Mouse (Mus musculus): ENCODE data around the gene Fcna. TPM values are rescaled to one million over a fixed set of nuclear protein-coding genes. Genes with fewer than 3 reads are reported as not detected.

The Fcna gene
- polyA plus RNA-seq, 1 experiment from 2014 or later, result 2.7 TPM

DNA sequence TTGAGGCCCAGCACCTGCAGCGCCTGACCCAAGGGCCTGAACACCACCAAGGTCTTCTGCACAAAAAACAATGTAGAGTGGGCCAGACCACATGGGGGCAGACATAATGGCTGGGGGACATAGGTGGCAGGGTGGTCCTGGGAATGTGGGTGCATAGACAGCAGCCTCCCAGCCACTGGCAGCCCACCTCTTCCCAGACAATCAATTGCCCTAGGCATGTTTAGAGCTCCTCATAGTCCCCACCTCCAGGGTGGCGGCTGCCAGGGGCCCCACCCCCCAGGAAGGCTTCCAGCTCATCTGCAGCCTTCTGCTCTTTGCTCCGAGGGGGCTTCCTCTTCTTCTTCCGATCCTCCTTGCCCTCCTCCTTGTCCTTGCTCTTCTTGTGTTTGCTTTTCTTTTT lies 44.3 kb downstream of the Fcna start:
- Histone ChIP-seq H3K36me3 (peaks cover 46% of the 10 kb centered on the region), H3K27me3 (replicated peaks) (peaks cover 22% of the 10 kb centered on the region), H3K9ac (replicated peaks) (no peak overlapping the region), H3K9me3 (replicated peaks) (no peaks in the 10 kb centered on the region), H3K4me1 (peaks cover 53% of the 10 kb centered on the region), H3K27ac (replicated peaks) (peak overlapping the region; percentile 71; the same call in 1 of the 2 replicates), H3K4me2 (no peak overlapping the region), H3K4me3 (replicated peaks) (no peak overlapping the region)
- ATAC-seq (ENCODE audit: low FRiP score), result no peak
- 73% methylated on average over 4 of the region's 4 CpGs for WGBS

GRCm38 (mm10) chr2:25583120-25583481 lies 44.7 kb downstream of the Fcna start:
- 56% methylated on average over 6 of the region's 6 CpGs for WGBS
- no peak for ATAC-seq (ENCODE audit: low FRiP score)

DNA sequence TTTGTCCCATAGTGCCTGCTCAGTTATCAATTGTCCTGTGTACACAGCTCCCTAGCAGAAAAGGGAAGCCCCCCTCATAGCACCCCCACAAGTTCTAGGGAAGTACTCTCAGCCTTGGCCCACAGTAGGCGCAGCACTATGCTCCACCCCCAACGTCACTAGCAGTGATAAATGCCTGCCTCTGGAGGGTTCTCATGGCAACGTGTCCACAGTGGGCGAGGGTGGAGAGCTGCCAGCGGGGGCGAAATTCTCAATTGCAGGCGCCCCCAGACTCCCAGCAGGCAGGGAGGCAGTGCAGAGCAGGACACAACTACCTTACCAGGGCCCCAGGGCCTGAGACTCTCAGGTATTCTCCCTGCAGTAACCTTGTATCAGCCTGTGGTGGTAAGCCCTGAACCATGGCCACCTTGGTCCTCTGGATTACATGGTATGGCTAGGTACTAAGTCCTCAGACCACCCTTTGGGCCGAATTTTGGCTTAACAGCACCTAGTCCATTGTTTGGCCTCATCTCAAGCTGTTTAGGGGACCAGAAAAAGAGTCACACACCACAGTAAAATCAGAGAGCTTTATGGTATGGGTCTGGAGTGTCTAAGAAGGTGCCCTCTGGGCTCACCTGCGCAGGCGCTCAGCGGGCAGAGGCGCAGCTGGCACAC lies 45.2 kb downstream of the Fcna start:
- Histone ChIP-seq H3K9me3 (replicated peaks) (no peaks in the 10 kb centered on the region), H3K9ac (replicated peaks) (no peak overlapping the region), H3K4me2 (peak overlapping the region; percentile 84; the same call in 1 of the 2 replicates), H3K36me3 (peaks cover 38% of the 10 kb centered on the region), H3K4me1 (peaks cover 63% of the 10 kb centered on the region), H3K4me3 (replicated peaks) (no peak overlapping the region), H3K27ac (replicated peaks) (peak overlapping the region; percentile 71), H3K27me3 (replicated peaks) (peaks cover 32% of the 10 kb centered on the region)
- 33% methylated on average over 12 of the region's 12 CpGs for WGBS
- ATAC-seq (ENCODE audit: low FRiP score), result peak; percentile 29; the same call in 1 of the 2 replicates

More at GRCm38 (mm10) chr2:25583120-25583481, 44.7 kb downstream of the Fcna start:
- H3K36me3 ChIP-seq, result peaks cover 43% of the 10 kb centered on the region
- H3K4me1 ChIP-seq, result peaks cover 58% of the 10 kb centered on the region
- peaks cover 27% of the 10 kb centered on the region for H3K27me3 ChIP-seq (replicated peaks)
- no peak overlapping the region for H3K4me3 ChIP-seq (replicated peaks)
- no peaks in the 10 kb centered on the region for H3K9me3 ChIP-seq (replicated peaks)
- H3K27ac ChIP-seq (replicated peaks), result peak overlapping the region; percentile 71; the same call in 1 of the 2 replicates
- no peak overlapping the region for H3K4me2 ChIP-seq
- H3K9ac ChIP-seq (replicated peaks), result no peak overlapping the region

DNA sequence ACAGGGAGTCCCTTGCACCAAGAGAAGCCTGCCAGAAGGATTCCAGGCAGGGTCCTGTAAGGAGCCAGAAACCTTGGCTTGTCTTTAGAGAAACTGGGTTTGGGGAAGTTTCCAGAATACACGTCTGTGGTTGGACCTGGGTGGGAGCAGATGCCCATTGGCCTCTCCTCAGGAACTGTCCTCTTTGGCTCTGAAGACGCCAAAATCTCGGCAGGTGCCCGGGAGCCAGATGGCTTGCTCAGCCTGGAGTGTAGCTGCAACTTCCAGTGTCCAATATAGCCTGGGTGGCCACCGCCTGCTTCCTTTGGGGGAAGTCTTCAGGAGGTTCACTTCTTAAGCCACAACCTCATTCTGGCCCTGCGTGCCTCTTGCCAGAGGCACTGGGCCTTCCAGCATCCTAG lies 45.9 kb downstream of the Fcna start:
- Histone ChIP-seq H3K4me3 (replicated peaks) (peak overlapping the region; percentile 60), H3K36me3 (peaks cover 36% of the 10 kb centered on the region), H3K4me2 (peak overlapping the region; percentile 84), H3K27ac (replicated peaks) (peak overlapping the region; percentile 71), H3K9me3 (replicated peaks) (no peaks in the 10 kb centered on the region), H3K9ac (replicated peaks) (no peak overlapping the region), H3K27me3 (replicated peaks) (peaks cover 39% of the 10 kb centered on the region), H3K4me1 (peaks cover 69% of the 10 kb centered on the region)
- 32% methylated on average over 6 of the region's 6 CpGs for WGBS
- ATAC-seq (ENCODE audit: low FRiP score), result no peak

DNA sequence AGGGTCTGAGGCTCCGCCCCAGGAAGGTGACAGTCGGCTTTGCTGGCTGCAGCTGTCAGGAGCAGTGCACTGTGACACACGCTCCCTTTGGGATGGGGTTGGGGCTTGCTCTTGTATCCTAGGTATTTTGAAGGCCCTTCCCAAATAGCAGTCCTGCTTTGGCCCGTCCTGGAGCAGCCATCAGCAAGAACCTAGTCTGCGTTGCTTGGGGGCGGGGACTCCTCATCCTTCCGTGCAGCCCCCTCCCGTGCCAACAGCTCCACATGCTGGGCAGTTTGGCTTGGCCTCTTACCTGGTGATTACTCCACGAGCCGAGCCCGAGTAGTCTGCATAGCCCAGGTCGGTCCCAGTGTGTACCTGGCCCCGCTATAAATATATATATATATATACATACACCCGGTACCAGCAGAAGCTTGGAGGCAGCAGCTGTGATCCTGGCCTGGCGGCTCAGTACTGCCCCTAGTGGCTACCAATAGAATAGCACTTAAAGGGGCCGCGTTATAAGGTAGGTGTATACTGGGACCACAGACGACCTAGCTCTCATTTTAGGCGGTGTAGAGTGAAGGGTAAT lies 46.5 kb downstream of the Fcna start, which contains the start of gene Ajm1:
TSS of gene Ajm1 (minus strand) at position 464 of the 571 bp plus-strand sequence.
- H3K4me2 ChIP-seq, result peak within 1 kb of the TSS; percentile 84
- peak within 1 kb of the TSS; percentile 71 for H3K27ac ChIP-seq (replicated peaks)
- H3K4me3 ChIP-seq (replicated peaks), result peak within 1 kb of the TSS; percentile 60
- 5% methylated on average over 19 of the region's 19 CpGs for WGBS
- H3K36me3 ChIP-seq, result peaks cover 36% of the 10 kb centered on the region
- H3K27me3 ChIP-seq (replicated peaks), result peaks cover 44% of the 10 kb centered on the region
- H3K4me1 ChIP-seq, result peaks cover 73% of the 10 kb centered on the region
- peak within 1 kb of the TSS; percentile 62 for H3K9ac ChIP-seq (replicated peaks)
- no peaks in the 10 kb centered on the region for H3K9me3 ChIP-seq (replicated peaks)
- peak; percentile 78 for ATAC-seq (ENCODE audit: low FRiP score)

- WGBS, result 35% methylated on average over 6 of the region's 6 CpGs
- H3K9ac ChIP-seq (replicated peaks), result peak overlapping the region; percentile 62
- H3K4me1 ChIP-seq, result peaks cover 76% of the 10 kb centered on the region
- H3K4me3 ChIP-seq (replicated peaks), result peak overlapping the region; percentile 60
- H3K9me3 ChIP-seq (replicated peaks), result no peaks in the 10 kb centered on the region
- no peak overlapping the region for H3K27ac ChIP-seq (replicated peaks)
- peak overlapping the region; percentile 84 for H3K4me2 ChIP-seq
- ATAC-seq (ENCODE audit: low FRiP score), result peak; percentile 3; the same call in 1 of the 2 replicates
- H3K36me3 ChIP-seq, result peaks cover 37% of the 10 kb centered on the region
- H3K27me3 ChIP-seq (replicated peaks), result peaks cover 48% of the 10 kb centered on the region
Observed at GRCm38 (mm10) chr2:25580621-25581101, 47.2 kb downstream of the Fcna start.

DNA sequence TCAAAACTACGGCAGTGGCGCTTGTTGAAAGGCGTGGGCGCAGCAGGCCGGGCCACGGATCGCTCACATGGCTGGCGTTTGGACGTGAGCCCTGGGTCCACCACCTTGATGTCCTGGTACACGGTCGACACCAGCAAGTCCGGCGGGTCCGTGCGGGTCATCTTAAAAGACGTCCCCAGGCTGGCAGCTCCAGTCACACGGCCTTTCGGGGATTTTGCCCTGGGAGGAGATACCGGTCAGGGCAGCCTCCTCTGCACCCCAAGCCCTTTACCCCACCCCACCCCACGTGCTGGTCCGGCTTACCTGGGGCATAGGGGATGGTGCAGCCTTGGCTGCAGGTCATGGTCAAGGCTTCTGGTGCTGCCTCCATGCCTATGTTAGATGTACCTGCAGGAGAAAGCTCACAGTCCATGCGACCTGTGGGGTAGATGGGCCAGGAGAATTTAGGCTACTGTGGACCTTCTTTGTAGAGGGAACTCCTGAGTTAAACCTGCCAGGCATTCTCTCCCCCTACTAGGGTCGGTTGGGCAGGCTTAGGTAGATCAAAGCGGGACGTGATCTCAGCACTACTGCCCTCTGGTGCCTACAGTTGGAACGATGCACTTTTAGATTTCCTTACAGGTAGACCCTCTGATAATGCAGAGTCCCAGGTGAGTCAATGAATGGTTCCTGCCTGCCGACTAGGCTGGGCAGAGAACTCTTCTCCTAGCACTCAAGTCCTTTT lies 47.9 kb downstream of the Fcna start:
- H3K27ac ChIP-seq (replicated peaks), result no peak overlapping the region
- H3K4me2 ChIP-seq, result peak overlapping the region; percentile 84
- WGBS, result 9% methylated on average over 27 of the region's 27 CpGs
- ATAC-seq (ENCODE audit: low FRiP score), result no peak
- peaks cover 30% of the 10 kb centered on the region for H3K36me3 ChIP-seq
- peaks cover 48% of the 10 kb centered on the region for H3K27me3 ChIP-seq (replicated peaks)
- H3K9ac ChIP-seq (replicated peaks), result no peak overlapping the region
- no peaks in the 10 kb centered on the region for H3K9me3 ChIP-seq (replicated peaks)
- H3K4me1 ChIP-seq, result peaks cover 83% of the 10 kb centered on the region
- peak overlapping the region; percentile 60 for H3K4me3 ChIP-seq (replicated peaks)

DNA sequence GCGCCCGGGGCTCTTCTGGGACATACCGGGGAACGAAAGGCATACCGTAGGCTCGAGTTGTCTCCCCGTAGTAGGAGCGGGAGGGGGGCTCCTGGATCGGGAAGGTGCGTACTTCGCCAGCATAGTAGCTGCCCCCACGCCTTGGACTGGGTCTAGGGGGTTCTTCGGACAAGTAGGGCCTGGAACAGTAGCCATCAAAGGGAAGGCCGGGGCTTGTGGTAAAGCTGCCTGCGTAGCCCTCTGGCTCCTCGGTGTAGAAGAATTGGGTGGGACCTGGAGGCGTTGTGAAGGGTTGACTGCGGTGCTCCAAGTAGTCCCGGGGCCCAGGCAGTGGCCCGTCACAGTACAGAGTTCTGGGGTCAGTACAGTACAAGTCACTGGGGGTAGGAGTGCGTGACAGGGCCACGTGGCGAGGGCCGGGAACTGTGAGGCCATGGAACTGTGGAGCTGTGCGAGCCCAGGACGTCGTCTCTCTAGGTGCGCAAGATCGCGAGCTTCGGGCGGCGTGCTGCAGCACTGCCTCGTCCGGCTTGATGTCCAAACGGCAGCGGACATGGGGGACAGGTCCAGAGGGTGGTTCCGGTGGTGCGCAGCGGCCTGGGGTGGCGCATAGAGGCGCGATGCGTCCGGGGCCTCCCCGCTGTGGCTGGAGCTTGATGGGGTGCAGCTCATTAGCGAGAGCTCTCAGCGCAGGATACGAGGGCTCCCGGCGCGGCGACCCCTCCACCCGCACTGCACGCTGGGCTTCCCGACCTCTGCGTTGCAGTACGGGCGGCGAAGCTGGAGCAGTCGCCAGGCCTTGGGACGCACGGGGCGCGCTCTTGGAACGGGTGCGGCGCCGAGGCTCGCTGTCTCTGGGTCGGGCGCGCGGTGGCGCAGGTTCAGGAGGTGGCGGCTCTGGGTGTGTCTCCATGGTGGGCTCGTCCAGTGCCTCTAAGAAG lies 48.8 kb downstream of the Fcna start:
- WGBS, result 10% methylated on average over 77 of the region's 77 CpGs
- Histone ChIP-seq H3K4me1 (peaks cover 85% of the 10 kb centered on the region), H3K9ac (replicated peaks) (no peak overlapping the region), H3K4me2 (peak overlapping the region; percentile 84), H3K9me3 (replicated peaks) (no peaks in the 10 kb centered on the region), H3K27ac (replicated peaks) (no peak overlapping the region), H3K4me3 (replicated peaks) (peak overlapping the region; percentile 60; the same call in 1 of the 2 replicates), H3K36me3 (peaks cover 22% of the 10 kb centered on the region), H3K27me3 (replicated peaks) (peaks cover 48% of the 10 kb centered on the region)
- no peak for ATAC-seq (ENCODE audit: low FRiP score)

- Histone ChIP-seq H3K4me1 (peaks cover 85% of the 10 kb centered on the region), H3K9me3 (replicated peaks) (no peaks in the 10 kb centered on the region), H3K4me3 (replicated peaks) (no peak overlapping the region; the same call in 1 of the 2 replicates), H3K9ac (replicated peaks) (no peak overlapping the region), H3K4me2 (peak overlapping the region; percentile 32), H3K27ac (replicated peaks) (no peak overlapping the region), H3K27me3 (replicated peaks) (peaks cover 48% of the 10 kb centered on the region), H3K36me3 (peaks cover 15% of the 10 kb centered on the region)
- 14% methylated on average over 75 of the region's 75 CpGs for WGBS
- no peak for ATAC-seq (ENCODE audit: low FRiP score)
Observed at GRCm38 (mm10) chr2:25577951-25578795, 49.7 kb downstream of the Fcna start.

All from neural tube, embryonic 15.5 days (tissue).